Mouse (Mus musculus) small intestine, adult 2 months (tissue): Measurements from ENCODE around the gene Cttnbp2nl.

ENCODE experiments used
- CTCF ChIP-seq: fragments of 200-500 bp; IDR thresholded peaks from 2 replicates; pipeline ENCODE4 v1.5.1; 2012; ENCODE audit warnings: low read depth, mild to moderate bottlenecking, control low read depth, inconsistent platforms, low read length, moderate library complexity, mixed read lengths; ENCODE audit not compliant: insufficient replicate concordance, insufficient read length; ENCODE audit errors: extremely low read depth
- POLR2A ChIP-seq: fragments of 200-500 bp; IDR thresholded peaks from 2 replicates; pipeline ENCODE4 v1.6.1; 2012; ENCODE audit warnings: low read depth, mild to moderate bottlenecking, control low read depth, inconsistent platforms, low read length, moderate library complexity

- TF ChIP-seq POLR2A (no peak), CTCF (no peak)
Observed at GRCm38 (mm10) chr3:105008070-105008469, 44.9 kb downstream of the Cttnbp2nl start.
